8 mouse cellular contexts compared by ENCODE assay signal in genomic region chr8:122906463-122907021, GRCm38 (mm10). TPM values are rescaled to one million over a fixed set of nuclear protein-coding genes. Genes with fewer than 3 reads are reported as not detected.
DNase-seq lines count a peak whose midpoint lies in the region; ATAC-seq lines count a peak whose summit lies in the region.

No protein-coding gene starts in this region.

- H3K27ac ChIP-seq in hindbrain, embryonic 10.5 days: no peak overlapping the region

- no peak overlapping the region for H3K4me3 ChIP-seq in hindbrain, embryonic 10.5 days

- H3K36me3 ChIP-seq in hindbrain, embryonic 10.5 days: peaks cover 42% of the 10 kb centered on the region

- no peaks in the 10 kb centered on the region for H3K9me3 ChIP-seq in hindbrain, embryonic 10.5 days

- DNase-seq in MEL-GATA-1-ER (ENCODE audit: extremely low read depth, low read depth): peak; percentile 87
- peak; percentile 92 for DNase-seq in cerebellum, adult 8-10 months
- peak; percentile 69 for DNase-seq in hindbrain, embryonic 10.5 days (ENCODE audit: low spot score)
- peak; percentile 93 for DNase-seq in layer of hippocampus, adult 9-11 months
- DNase-seq in lung, postnatal 10 days: peak; percentile 95
- DNase-seq in ovary, postnatal 36 days (ENCODE audit: low spot score): peak; percentile 82
- peak; percentile 86 for DNase-seq in thymus, postnatal 25 days

- H3K27me3 ChIP-seq in hindbrain, embryonic 10.5 days (ENCODE audit: insufficient read depth, poor library complexity, severe bottlenecking): no peaks in the 10 kb centered on the region

- peaks cover 47% of the 10 kb centered on the region for H3K4me1 ChIP-seq in hindbrain, embryonic 10.5 days (replicated peaks)

- peak; percentile 73 for ATAC-seq in frontal cortex, adult (ENCODE audit: low TSS enrichment)

- WGBS in hindbrain, embryonic 10.5 days: 57% methylated on average over 6 of the region's 6 CpGs

RNA-seq across cellular contexts. Expression of gene Cdh15, which starts 58.8 kb away (rescaled TPM):
- 0.80 and 1.2 TPM in 2 replicates for polyA plus RNA-seq in hindbrain, embryonic 10.5 days (2016; fragmentation: Nextera tagmentation; extraction: Ambion mirVana)
